Mouse (Mus musculus): Measurements from ENCODE around the gene Arhgap11a.

DNA sequence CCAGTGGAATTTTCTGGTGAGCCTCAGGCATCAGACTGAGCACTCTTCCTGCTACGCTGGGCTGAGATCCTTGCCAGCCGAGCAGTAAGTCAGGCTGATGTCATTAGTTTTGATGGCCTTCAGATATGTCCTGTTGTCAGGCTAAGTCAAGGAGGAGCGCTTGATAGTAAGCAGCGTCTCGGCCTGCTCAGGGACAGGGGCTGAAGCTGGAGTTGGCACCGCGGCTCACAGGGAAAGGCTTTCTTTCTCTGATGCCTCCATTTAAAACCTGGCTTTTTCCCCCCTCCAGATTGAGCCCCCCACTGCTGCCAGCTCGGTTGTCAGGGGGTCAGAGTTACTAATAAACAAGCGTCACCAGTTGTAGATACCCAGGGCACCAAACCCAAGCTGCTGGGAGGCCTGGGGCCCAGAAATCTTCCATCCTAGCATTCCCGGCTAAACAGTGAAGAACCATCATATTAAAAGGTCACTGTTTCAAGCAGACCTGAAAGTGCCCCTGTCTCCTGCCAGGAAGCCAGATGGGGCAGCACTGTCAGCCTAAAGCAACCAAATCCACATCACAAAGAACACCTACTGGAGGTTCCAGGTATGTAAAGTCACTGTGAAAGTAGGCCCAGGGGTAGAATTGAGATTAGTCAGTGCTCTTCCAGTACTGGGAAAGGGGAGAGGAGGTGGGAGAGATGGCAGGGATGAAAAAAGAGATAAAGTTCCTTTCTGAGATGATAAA, 41.4 kb downstream of the Arhgap11a start:
- TF ChIP-seq CTCF (IDR thresholded peaks at IDR 0.05; ENCODE audit: insufficient read depth, low read length) = no peak
- TF ChIP-seq POLR2A (IDR thresholded peaks at IDR 0.05; ENCODE audit: borderline replicate concordance, extremely low read depth, low read depth, low read length) = no peak

Measured in lung, adult 2 months (tissue).